Mouse (Mus musculus): ENCODE measurements around the gene Kif16b. TPM values are rescaled to one million over a fixed set of nuclear protein-coding genes. Genes with fewer than 3 reads are reported as not detected.

Gene Kif16b
- polyA plus RNA-seq, 1 experiment: 4.0 TPM

- Histone ChIP-seq H3K4me1 (ENCODE audit: control insufficient read depth, insufficient read depth, low read length) (no peaks in the 10 kb centered on the region), H3K27ac (ENCODE audit: control insufficient read depth, insufficient read depth, low read depth, low read length, poor library complexity) (no peak overlapping the region), H3K4me3 (replicated peaks; ENCODE audit: control insufficient read depth, low read depth, low read length) (no peak overlapping the region)
- WGBS: 63% methylated on average over 4 of the region's 4 CpGs
- TF ChIP-seq CTCF (IDR thresholded peaks at IDR 0.05; ENCODE audit: control insufficient read depth, insufficient read depth, low read length) (no peak), POLR2A (IDR thresholded peaks at IDR 0.05; ENCODE audit: borderline replicate concordance, control insufficient read depth, low read depth, low read length) (no peak)
These were observed 41.9 kb downstream of the Kif16b start for GRCm38 (mm10) chr2:142859452-142859851.

GRCm38 (mm10) chr2:142838775-142839174, 62.6 kb downstream of the Kif16b start:
- Histone ChIP-seq H3K4me3 (replicated peaks; ENCODE audit: control insufficient read depth, low read depth, low read length) (no peak overlapping the region), H3K27ac (ENCODE audit: control insufficient read depth, insufficient read depth, low read depth, low read length, poor library complexity) (no peak overlapping the region), H3K4me1 (ENCODE audit: control insufficient read depth, insufficient read depth, low read length) (no peaks in the 10 kb centered on the region)
- 80% methylated on average over 3 of the region's 3 CpGs for WGBS
- no peak for TF ChIP-seq POLR2A (IDR thresholded peaks at IDR 0.05; ENCODE audit: borderline replicate concordance, control insufficient read depth, low read depth, low read length)
- no peak for TF ChIP-seq CTCF (IDR thresholded peaks at IDR 0.05; ENCODE audit: control insufficient read depth, insufficient read depth, low read length)

- H3K27ac ChIP-seq (ENCODE audit: control insufficient read depth, insufficient read depth, low read depth, low read length, poor library complexity): no peak overlapping the region
- no peaks in the 10 kb centered on the region for H3K4me1 ChIP-seq (ENCODE audit: control insufficient read depth, insufficient read depth, low read length)
- no peak overlapping the region for H3K4me3 ChIP-seq (replicated peaks; ENCODE audit: control insufficient read depth, low read depth, low read length)
- TF ChIP-seq POLR2A (IDR thresholded peaks at IDR 0.05; ENCODE audit: borderline replicate concordance, control insufficient read depth, low read depth, low read length) (no peak), CTCF (IDR thresholded peaks at IDR 0.05; ENCODE audit: control insufficient read depth, insufficient read depth, low read length) (no peak)
- WGBS: 85% methylated on average over 1 of the region's 1 CpGs
These were observed 63.2 kb downstream of the Kif16b start for GRCm38 (mm10) chr2:142838118-142838517.

GRCm38 (mm10) chr2:142834751-142835150, 66.6 kb downstream of the Kif16b start:
- TF ChIP-seq CTCF (IDR thresholded peaks at IDR 0.05; ENCODE audit: control insufficient read depth, insufficient read depth, low read length): no peak
- TF ChIP-seq POLR2A (IDR thresholded peaks at IDR 0.05; ENCODE audit: borderline replicate concordance, control insufficient read depth, low read depth, low read length): no peak
- Histone ChIP-seq H3K4me3 (replicated peaks; ENCODE audit: control insufficient read depth, low read depth, low read length) (no peak overlapping the region), H3K4me1 (ENCODE audit: control insufficient read depth, insufficient read depth, low read length) (no peaks in the 10 kb centered on the region), H3K27ac (ENCODE audit: control insufficient read depth, insufficient read depth, low read depth, low read length, poor library complexity) (no peak overlapping the region)
- whole genome bisulfite sequencing: 81% methylated on average over 3 of the region's 3 CpGs

GRCm38 (mm10) chr2:142832617-142833422, 68.5 kb downstream of the Kif16b start:
- H3K4me1 ChIP-seq (ENCODE audit: control insufficient read depth, insufficient read depth, low read length): no peaks in the 10 kb centered on the region; the same call in 1 of the 2 replicates
- no peak overlapping the region for H3K27ac ChIP-seq (ENCODE audit: control insufficient read depth, insufficient read depth, low read depth, low read length, poor library complexity)
- no peak overlapping the region for H3K4me3 ChIP-seq (replicated peaks; ENCODE audit: control insufficient read depth, low read depth, low read length)
- TF ChIP-seq POLR2A (IDR thresholded peaks at IDR 0.05; ENCODE audit: borderline replicate concordance, control insufficient read depth, low read depth, low read length) (no peak), CTCF (IDR thresholded peaks at IDR 0.05; ENCODE audit: control insufficient read depth, insufficient read depth, low read length) (no peak)
- 88% methylated on average over 10 of the region's 10 CpGs for WGBS

- Histone ChIP-seq H3K4me1 (ENCODE audit: control insufficient read depth, insufficient read depth, low read length) (no peaks in the 10 kb centered on the region), H3K27ac (ENCODE audit: control insufficient read depth, insufficient read depth, low read depth, low read length, poor library complexity) (no peak overlapping the region), H3K4me3 (replicated peaks; ENCODE audit: control insufficient read depth, low read depth, low read length) (no peak overlapping the region)
- TF ChIP-seq CTCF (IDR thresholded peaks at IDR 0.05; ENCODE audit: control insufficient read depth, insufficient read depth, low read length): no peak
- TF ChIP-seq POLR2A (IDR thresholded peaks at IDR 0.05; ENCODE audit: borderline replicate concordance, control insufficient read depth, low read depth, low read length): no peak
- WGBS: 37% methylated on average over 2 of the region's 2 CpGs
These were observed 88.3 kb downstream of the Kif16b start for GRCm38 (mm10) chr2:142813033-142813432.

GRCm38 (mm10) chr2:142803760-142804448, 97.4 kb downstream of the Kif16b start:
- 87% methylated on average over 1 of the region's 1 CpGs for WGBS

GRCm38 (mm10) chr2:142797310-142797709, 104.0 kb downstream of the Kif16b start:
- no peaks in the 10 kb centered on the region for H3K4me1 ChIP-seq (ENCODE audit: control insufficient read depth, insufficient read depth, low read length)
- TF ChIP-seq POLR2A (IDR thresholded peaks at IDR 0.05; ENCODE audit: borderline replicate concordance, control insufficient read depth, low read depth, low read length): no peak
- TF ChIP-seq CTCF (IDR thresholded peaks at IDR 0.05; ENCODE audit: control insufficient read depth, insufficient read depth, low read length): no peak
- no peak overlapping the region for H3K27ac ChIP-seq (ENCODE audit: control insufficient read depth, insufficient read depth, low read depth, low read length, poor library complexity)
- no peak overlapping the region for H3K4me3 ChIP-seq (replicated peaks; ENCODE audit: control insufficient read depth, low read depth, low read length)
- 12% methylated on average over 6 of the region's 6 CpGs for WGBS

More at GRCm38 (mm10) chr2:142803760-142804448, 97.4 kb downstream of the Kif16b start:
- Histone ChIP-seq H3K27ac (ENCODE audit: control insufficient read depth, insufficient read depth, low read depth, low read length, poor library complexity) (no peak overlapping the region), H3K4me3 (replicated peaks; ENCODE audit: control insufficient read depth, low read depth, low read length) (no peak overlapping the region), H3K4me1 (ENCODE audit: control insufficient read depth, insufficient read depth, low read length) (no peaks in the 10 kb centered on the region)
- TF ChIP-seq CTCF (IDR thresholded peaks at IDR 0.05; ENCODE audit: control insufficient read depth, insufficient read depth, low read length): no peak
- no peak for TF ChIP-seq POLR2A (IDR thresholded peaks at IDR 0.05; ENCODE audit: borderline replicate concordance, control insufficient read depth, low read depth, low read length)

All from bone marrow, adult 2 months (tissue).